Mouse (Mus musculus) MEL (cell line): ENCODE measurements around the gene Smap1. TPM values are rescaled to one million over a fixed set of nuclear protein-coding genes. Genes with fewer than 3 reads are reported as not detected.

Experiments
- DNase-seq: peaks from one replicate; pipeline ENCODE4 v3.0.0; 2011; ENCODE audit warnings: low read depth, low spot score
- H3K27ac ChIP-seq: 2 replicates; pipeline ENCODE4 v1.5.1; 2012; ENCODE audit warnings: low read depth, mild to moderate bottlenecking, control low read depth, low read length, moderate library complexity; ENCODE audit not compliant: control insufficient read depth
- H3K27me3 ChIP-seq, 2 experiments: fragments of 150-350 bp in 1 of 2; sonication (generic) in 1 of 2; 2 replicates each; pipeline ENCODE4 v1.6.1; 2012; ENCODE audit warnings: low read length in 2 of 2, mild to moderate bottlenecking in 2 of 2, improper control_type of control experiment in 1 of 2, moderate library complexity in 1 of 2; ENCODE audit not compliant: insufficient read depth in 2 of 2, control insufficient read depth in 1 of 2
- H3K36me3 ChIP-seq, 2 experiments: 2 replicates each; pipeline ENCODE4 v1.6.1; 2012 to 2014; ENCODE audit warnings: low read length in 2 of 2, improper control_type of control experiment in 1 of 2, inconsistent platforms in 1 of 2, mild to moderate bottlenecking in 1 of 2; ENCODE audit not compliant: insufficient read depth in 2 of 2, control insufficient read depth in 1 of 2
- H3K4me1 ChIP-seq, 2 experiments: fragments of 150-350 bp in 1 of 2; sonication (generic) in 1 of 2; 2 replicates each; pipeline ENCODE4 v1.6.1; 2012; ENCODE audit warnings: low read length in 2 of 2, improper control_type of control experiment in 1 of 2, mild to moderate bottlenecking in 1 of 2; ENCODE audit not compliant: insufficient read depth in 2 of 2, control insufficient read depth in 1 of 2
- H3K4me3 ChIP-seq, 2 experiments: fragments of 150-350 bp in 1 of 2; sonication (generic) in 1 of 2; 2 replicates each; pipeline ENCODE4 v1.5.1; 2012; ENCODE audit warnings: low read depth in 2 of 2, low read length in 2 of 2, mild to moderate bottlenecking in 2 of 2, moderate library complexity in 2 of 2, control low read depth in 1 of 2, improper control_type of control experiment in 1 of 2; ENCODE audit not compliant: control insufficient read depth in 1 of 2, insufficient read depth in 1 of 2
- H3K79me2 ChIP-seq: 2 replicates; pipeline ENCODE4 v1.6.1; 2012; ENCODE audit warnings: mild to moderate bottlenecking, low read length, moderate library complexity; ENCODE audit not compliant: control insufficient read depth, poor library complexity, insufficient read depth
- H3K9ac ChIP-seq: 2 replicates; pipeline ENCODE4 v1.6.1; 2012; ENCODE audit warnings: low read depth, mild to moderate bottlenecking, control low read depth, low read length, moderate library complexity; ENCODE audit not compliant: control insufficient read depth, poor library complexity, severe bottlenecking
- H3K9me3 ChIP-seq: fragments of 150-350 bp; sonication (generic); replicated peaks from 2 replicates; pipeline ENCODE4 v1.6.1; 2012; ENCODE audit warnings: mild to moderate bottlenecking, low read length, improper control_type of control experiment, moderate library complexity; ENCODE audit not compliant: insufficient read depth
- BHLHE40 ChIP-seq: IDR thresholded peaks from 2 replicates; pipeline ENCODE4 v1.6.1; 2012; ENCODE audit warnings: low read depth, mild to moderate bottlenecking, inconsistent platforms, low read length, improper control_type of control experiment, borderline replicate concordance
- CHD1 ChIP-seq: IDR thresholded peaks from 2 replicates; pipeline ENCODE4 v1.6.1; 2012; ENCODE audit warnings: low read depth, mild to moderate bottlenecking, inconsistent platforms, low read length, improper control_type of control experiment
- CTCF ChIP-seq, 3 experiments: IDR thresholded peaks in 2 of 3; conservative IDR thresholded peaks in 1 of 3; 2 replicates each; pipeline ENCODE4 v1.5.1; 2011 to 2012; ENCODE audit warnings: low read length in 3 of 3, low read depth in 2 of 3, mild to moderate bottlenecking in 2 of 3, improper control_type of control experiment in 1 of 3, inconsistent platforms in 1 of 3, mixed read lengths in 1 of 3, moderate library complexity in 1 of 3; ENCODE audit not compliant: control insufficient read depth in 1 of 3, insufficient read depth in 1 of 3, poor library complexity in 1 of 3, severe bottlenecking in 1 of 3
- E2F4 ChIP-seq: IDR thresholded peaks from 2 replicates; pipeline ENCODE4 v1.6.1; 2011; ENCODE audit warnings: low read depth, low read length, improper control_type of control experiment, borderline replicate concordance
- EP300 ChIP-seq, 2 experiments: IDR thresholded peaks; 2 replicates each; pipeline ENCODE4 v1.6.1; 2011; ENCODE audit warnings: improper control_type of control experiment in 2 of 2, low read length in 2 of 2, low read depth in 1 of 2, mild to moderate bottlenecking in 1 of 2
- ETS1 ChIP-seq: IDR thresholded peaks from 2 replicates; pipeline ENCODE4 v1.6.1; 2012; ENCODE audit warnings: low read depth, mild to moderate bottlenecking, inconsistent platforms, low read length, improper control_type of control experiment, moderate library complexity
- GATA1 ChIP-seq: IDR thresholded peaks from 2 replicates; pipeline ENCODE4 v1.6.1; 2011; ENCODE audit warnings: low read depth, low read length, improper control_type of control experiment
- HCFC1 ChIP-seq: IDR thresholded peaks from 2 replicates; pipeline ENCODE4 v1.6.1; 2012; ENCODE audit warnings: low read depth, mild to moderate bottlenecking, inconsistent platforms, low read length, improper control_type of control experiment, moderate library complexity
- JUND ChIP-seq: IDR thresholded peaks from 2 replicates; pipeline ENCODE4 v1.6.1; 2011; ENCODE audit warnings: low read depth, mild to moderate bottlenecking, improper control_type of control experiment, low read length
- KAT2A ChIP-seq: conservative IDR thresholded peaks from 2 replicates; pipeline ENCODE4 v1.6.1; 2012; ENCODE audit warnings: low read depth, low read length, improper control_type of control experiment, inconsistent platforms
- MAFK ChIP-seq: IDR thresholded peaks from 2 replicates; pipeline ENCODE4 v1.6.1; 2011; ENCODE audit warnings: low read depth, mild to moderate bottlenecking, low read length, improper control_type of control experiment, borderline replicate concordance
- MAX ChIP-seq: IDR thresholded peaks from 2 replicates; pipeline ENCODE4 v1.6.1; 2011; ENCODE audit warnings: low read length, improper control_type of control experiment
- MAZ ChIP-seq: IDR thresholded peaks from 2 replicates; pipeline ENCODE4 v1.6.1; 2012; ENCODE audit warnings: low read depth, mild to moderate bottlenecking, inconsistent platforms, low read length, improper control_type of control experiment
- MYB ChIP-seq: IDR thresholded peaks from 2 replicates; pipeline ENCODE4 v1.6.1; 2011; ENCODE audit warnings: mild to moderate bottlenecking, low read depth, low read length, improper control_type of control experiment
- NELFE ChIP-seq: IDR thresholded peaks from 2 replicates; pipeline ENCODE4 v1.6.1; 2011; ENCODE audit warnings: low read depth, low read length, improper control_type of control experiment
- NRF1 ChIP-seq: IDR thresholded peaks from 2 replicates; pipeline ENCODE4 v1.6.1; 2014; ENCODE audit warnings: low read depth, mild to moderate bottlenecking, inconsistent platforms, low read length, improper control_type of control experiment, moderate library complexity; ENCODE audit not compliant: poor library complexity, insufficient read depth, severe bottlenecking
- POLR2A ChIP-seq, 2 experiments: IDR thresholded peaks; 2 replicates each; pipeline ENCODE4 v1.6.1; 2011 to 2012; ENCODE audit warnings: low read length in 2 of 2, mild to moderate bottlenecking in 2 of 2, control low read depth in 1 of 2, improper control_type of control experiment in 1 of 2, low read depth in 1 of 2, moderate library complexity in 1 of 2; ENCODE audit not compliant: control insufficient read depth in 1 of 2, insufficient read depth in 1 of 2, poor library complexity in 1 of 2
- POLR2AphosphoS2 ChIP-seq: IDR thresholded peaks from 2 replicates; pipeline ENCODE4 v1.6.1; 2011; ENCODE audit warnings: low read length, improper control_type of control experiment
- POLR2AphosphoS5 ChIP-seq: IDR thresholded peaks from 2 replicates; pipeline ENCODE4 v1.6.1; 2012; ENCODE audit warnings: low read depth, borderline replicate concordance, mild to moderate bottlenecking, inconsistent platforms, low read length, moderate library complexity, mixed read lengths
- RAD21 ChIP-seq: IDR thresholded peaks from 2 replicates; pipeline ENCODE4 v1.6.1; 2011; ENCODE audit warnings: mild to moderate bottlenecking, low read depth, low read length, improper control_type of control experiment
- RCOR1 ChIP-seq: IDR thresholded peaks from 2 replicates; pipeline ENCODE4 v1.6.1; 2012; ENCODE audit warnings: low read depth, mild to moderate bottlenecking, inconsistent platforms, low read length, improper control_type of control experiment
- SIN3A ChIP-seq: IDR thresholded peaks from 2 replicates; pipeline ENCODE4 v1.6.1; 2012; ENCODE audit warnings: low read length, improper control_type of control experiment, inconsistent platforms
- SMC3 ChIP-seq: IDR thresholded peaks from 2 replicates; pipeline ENCODE4 v1.6.1; 2011; ENCODE audit warnings: low read depth, low read length, improper control_type of control experiment
- TAL1 ChIP-seq: IDR thresholded peaks from 2 replicates; pipeline ENCODE4 v1.6.1; 2012; ENCODE audit warnings: mild to moderate bottlenecking, inconsistent platforms, low read length, moderate library complexity, mixed read lengths
- TBP ChIP-seq: IDR thresholded peaks from 2 replicates; pipeline ENCODE4 v1.8.0; 2011; ENCODE audit warnings: low read depth, low read length, improper control_type of control experiment
- TCF12 ChIP-seq: IDR thresholded peaks from 2 replicates; pipeline ENCODE4 v1.6.1; 2014; ENCODE audit warnings: low read depth, mild to moderate bottlenecking, inconsistent platforms, low read length, improper control_type of control experiment, moderate library complexity
- UBTF ChIP-seq: IDR thresholded peaks from 2 replicates; pipeline ENCODE4 v1.6.1; 2012; ENCODE audit warnings: low read depth, mild to moderate bottlenecking, inconsistent platforms, low read length, improper control_type of control experiment, moderate library complexity, borderline replicate concordance; ENCODE audit not compliant: insufficient read depth
- USF2 ChIP-seq, 2 experiments: IDR thresholded peaks; 2 replicates each; pipeline ENCODE4 v1.6.1; 2011 to 2012; ENCODE audit warnings: improper control_type of control experiment in 2 of 2, low read length in 2 of 2, borderline replicate concordance in 1 of 2, inconsistent platforms in 1 of 2, low read depth in 1 of 2, mild to moderate bottlenecking in 1 of 2; ENCODE audit not compliant: insufficient read depth in 1 of 2
- ZC3H11A ChIP-seq: IDR thresholded peaks from 2 replicates; pipeline ENCODE4 v1.6.1; 2012; ENCODE audit warnings: low read depth, mild to moderate bottlenecking, inconsistent platforms, low read length, improper control_type of control experiment
- ZKSCAN1 ChIP-seq: IDR thresholded peaks from 2 replicates; pipeline ENCODE4 v1.6.1; 2012; ENCODE audit warnings: low read depth, mild to moderate bottlenecking, inconsistent platforms, low read length, improper control_type of control experiment, moderate library complexity
- ZMIZ1 ChIP-seq: IDR thresholded peaks from 2 replicates; pipeline ENCODE4 v1.6.1; 2012; ENCODE audit warnings: low read depth, mild to moderate bottlenecking, inconsistent platforms, low read length, improper control_type of control experiment, moderate library complexity
- ZNF384 ChIP-seq: IDR thresholded peaks from 2 replicates; pipeline ENCODE4 v1.6.1; 2012; ENCODE audit warnings: low read depth, mild to moderate bottlenecking, inconsistent platforms, low read length, improper control_type of control experiment
- polyA plus RNA-seq, 2 experiments: library from polyadenylated mRNA; stranded (reverse) in 1 of 2; unstranded in 1 of 2; fragments of >175 nt in 1 of 2; fragments of >200 nt in 1 of 2; gene quantifications; 2 replicates each; pipeline versions ENCODE4 v1.2.1 to v1.2.4; 2012; ENCODE audit warnings: low replicate concordance in 2 of 2, low read depth in 1 of 2; ENCODE audit not compliant: insufficient read length in 2 of 2, insufficient read depth in 1 of 2, missing spikeins in 1 of 2
- total RNA-seq: library from RNA; depleted of rRNA; stranded (reverse); fragments of 300-350 nt; gene quantifications from 2 replicates; pipeline ENCODE4 v1.2.3, GENCODE M21; 2012

Gene Smap1
- total and polyA plus RNA-seq, 3 experiments, result 27.2 to 128 (median 86.4) TPM

- H3K36me3 ChIP-seq, result peaks cover 0 to 27% of the 10 kb centered on the region in 2 experiments; a peak in 3 of 4 replicates
- no peak overlapping the region for H3K9ac ChIP-seq
- H3K79me2 ChIP-seq, result no peaks in the 10 kb centered on the region
- no peaks in the 10 kb centered on the region for H3K27me3 ChIP-seq
- H3K4me1 ChIP-seq, result peaks cover 2 to 6% of the 10 kb centered on the region in 2 experiments; a peak in 3 of 4 replicates
- H3K4me3 ChIP-seq, result no peak overlapping the region
- no peak for TF ChIP-seq JUND
- TF ChIP-seq POLR2AphosphoS2, result no peak
- no peak for TF ChIP-seq GATA1
- no peak for TF ChIP-seq RCOR1
- no peak for TF ChIP-seq ZC3H11A
- TF ChIP-seq ZKSCAN1, result no peak
- no peak for TF ChIP-seq ETS1
- TF ChIP-seq, all 39 proteins: peak for 0
- Histone ChIP-seq H3K9me3 (no peaks in the 10 kb centered on the region), H3K27ac (no peak overlapping the region)
- no peak for DNase-seq
Observed at GRCm38 (mm10) chr1:23840924-23841323, 81.2 kb downstream of the Smap1 start.

- Histone ChIP-seq H3K9me3 (no peaks in the 10 kb centered on the region), H3K4me3 (no peak overlapping the region), H3K36me3 (peaks cover 0 to 32% of the 10 kb centered on the region in 2 experiments; a peak in 2 of 4 replicates), H3K9ac (no peak overlapping the region), H3K79me2 (no peaks in the 10 kb centered on the region), H3K27me3 (no peaks in the 10 kb centered on the region), H3K4me1 (peaks cover 2 to 10% of the 10 kb centered on the region in 2 experiments; a peak in 3 of 4 replicates), H3K27ac (peak overlapping the region; percentile 83)
- DNase-seq, result peak; percentile 76
- TF ChIP-seq SIN3A, result peak; percentile 46; the same call in 1 of the 2 replicates
- TF ChIP-seq USF2 (IDR thresholded peaks at IDR 0.05; ENCODE audit: borderline replicate concordance in 1 of 2, insufficient read depth in 1 of 2, low read depth in 1 of 2, low read length in 2 of 2), result no peak
- peak; percentile 90 to 92 for TF ChIP-seq EP300 (IDR thresholded peaks at IDR 0.05; ENCODE audit: low read depth in 1 of 2, low read length in 2 of 2)
- TF ChIP-seq E2F4, result no peak
- no peak for TF ChIP-seq KAT2A
- peak; percentile 92 for TF ChIP-seq ETS1
- no peak for TF ChIP-seq POLR2AphosphoS2
- no peak for TF ChIP-seq BHLHE40
- peak; percentile 70 for TF ChIP-seq RCOR1
- no peak for TF ChIP-seq JUND
- TF ChIP-seq POLR2A (IDR thresholded peaks at IDR 0.05; ENCODE audit: control insufficient read depth in 1 of 2, insufficient read depth in 1 of 2, low read depth in 1 of 2, low read length in 2 of 2, poor library complexity in 1 of 2), result no peak
- no peak for TF ChIP-seq TBP
- TF ChIP-seq TAL1, result peak; percentile 79
- no peak for TF ChIP-seq RAD21
- TF ChIP-seq ZNF384, result no peak
- TF ChIP-seq ZMIZ1, result no peak
- TF ChIP-seq MAX, result no peak
- no peak for TF ChIP-seq HCFC1
- no peak for TF ChIP-seq UBTF
- TF ChIP-seq CTCF (IDR thresholded peaks at IDR 0.05 in 2 of 3, conservative IDR thresholded peaks at IDR 0.05 in 1 of 3; ENCODE audit: control insufficient read depth in 1 of 3, insufficient read depth in 1 of 3, low read depth in 2 of 3, low read length in 3 of 3, poor library complexity in 1 of 3, severe bottlenecking in 1 of 3), result no peak
- no peak for TF ChIP-seq POLR2AphosphoS5
- no peak for TF ChIP-seq SMC3
- peak; percentile 62; the same call in 1 of the 2 replicates for TF ChIP-seq MYB
- TF ChIP-seq TCF12, result peak; percentile 92
- no peak for TF ChIP-seq MAFK
- TF ChIP-seq NELFE, result no peak
- no peak for TF ChIP-seq MAZ
- no peak for TF ChIP-seq CHD1
- TF ChIP-seq NRF1, result no peak
Observed at GRCm38 (mm10) chr1:23836630-23837029, 85.5 kb downstream of the Smap1 start.
